Mouse (Mus musculus): ENCODE data around the gene Pum1. TPM values are rescaled to one million over a fixed set of nuclear protein-coding genes. Genes with fewer than 3 reads are reported as not detected.
"Not testable (repeated sequence)": the region's sequence is repeated elsewhere in the genome, so short reads cannot be mapped to it uniquely, and the experiment has no call there.

Pum1 gene
- polyA plus RNA-seq, 1 experiment, result 26.2 TPM

DNA sequence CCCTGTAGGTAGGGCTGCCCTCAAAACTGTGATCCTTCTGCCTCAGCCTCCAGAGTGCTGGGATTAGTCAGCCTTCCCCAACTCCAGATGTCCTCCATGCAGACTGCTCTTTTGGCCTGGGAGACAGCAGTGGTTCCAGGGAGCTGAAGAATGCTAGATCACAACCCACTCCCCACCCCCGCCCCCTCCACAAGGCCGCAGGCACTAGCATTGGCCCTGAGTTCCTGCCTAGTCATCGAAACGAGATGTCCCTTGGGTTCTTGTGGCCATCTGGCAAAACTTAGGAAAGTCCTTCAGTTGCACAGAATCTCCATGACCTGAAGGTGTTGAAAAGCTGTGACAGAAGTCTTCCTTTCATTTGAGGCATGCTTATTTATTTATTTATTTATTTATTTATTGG, 10.6 kb upstream of the Pum1 start:
- TF ChIP-seq USF1 (IDR thresholded peaks at IDR 0.05; ENCODE audit: low read depth), result no peak
- no peak for TF ChIP-seq MYOG (IDR thresholded peaks at IDR 0.05; ENCODE audit: control insufficient read depth, extremely low read depth, insufficient read length)
- no peak for TF ChIP-seq CEBPB (IDR thresholded peaks at IDR 0.05; ENCODE audit: low read depth)
- no peak for TF ChIP-seq FOSL1 (IDR thresholded peaks at IDR 0.05; ENCODE audit: insufficient read depth, low read length, poor library complexity, severe bottlenecking)
- no peak for TF ChIP-seq CTCF (IDR thresholded peaks at IDR 0.05; ENCODE audit: control insufficient read depth, insufficient read depth, insufficient read length)
- TF ChIP-seq MAX (IDR thresholded peaks at IDR 0.05), result no peak
- TF ChIP-seq MYOD1 (IDR thresholded peaks at IDR 0.05; ENCODE audit: control insufficient read depth, insufficient read length, low read depth), result no peak
- Histone ChIP-seq H3K36me3 (ENCODE audit: control insufficient read depth, insufficient read depth) (no peaks in the 10 kb centered on the region), H3K79me2 (ENCODE audit: control insufficient read depth, insufficient read depth) (no peaks in the 10 kb centered on the region)

DNA sequence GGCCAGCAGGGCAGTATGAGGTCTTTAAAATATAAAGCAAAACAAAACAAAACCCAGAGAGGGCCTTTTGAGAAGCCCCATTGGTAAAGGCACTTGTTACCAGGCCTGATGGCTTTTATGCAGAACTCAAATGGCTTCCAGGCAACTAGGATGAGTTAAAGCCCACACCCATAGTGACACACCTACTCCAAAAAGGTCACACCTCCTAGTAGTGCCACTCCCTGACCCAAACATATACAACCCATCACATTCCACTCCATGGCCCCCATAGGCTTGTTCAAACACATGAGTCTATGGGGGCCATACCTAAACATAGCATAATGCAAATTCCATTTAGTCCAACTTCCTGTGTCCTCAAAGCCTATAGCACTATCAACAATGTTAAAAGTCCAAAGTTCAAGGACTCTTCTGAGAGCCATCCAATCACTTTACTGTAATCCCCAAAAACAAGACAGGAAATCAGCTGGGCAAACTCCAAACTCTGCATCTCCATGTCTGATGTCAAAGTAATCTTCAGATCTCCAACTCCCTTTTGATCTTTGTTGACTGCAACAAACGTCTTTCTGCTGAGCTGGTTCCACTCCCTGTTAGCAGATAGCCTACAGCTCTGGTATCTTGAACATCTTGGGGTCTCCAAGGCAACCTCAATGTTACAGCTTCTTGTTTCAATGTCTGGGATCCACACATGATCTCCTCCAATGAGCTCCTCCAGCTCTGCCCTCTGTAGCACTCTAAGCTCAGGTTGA, 5.1 kb upstream of the Pum1 start:
- TF ChIP-seq MAX (IDR thresholded peaks at IDR 0.05), result no peak
- Histone ChIP-seq H3K4me3 (ENCODE audit: insufficient read depth, poor library complexity, severe bottlenecking) (no peak overlapping the region), H3K36me3 (ENCODE audit: control insufficient read depth, insufficient read depth) (no peaks in the 10 kb centered on the region), H3K79me3 (ENCODE audit: low read depth) (no peaks in the 10 kb centered on the region), H3K79me2 (ENCODE audit: control insufficient read depth, insufficient read depth) (no peaks in the 10 kb centered on the region), H3ac (ENCODE audit: control insufficient read depth, insufficient read length, low read depth) (no peak overlapping the region), H3K27me3 (ENCODE audit: control insufficient read depth, insufficient read depth, insufficient read length) (no peaks in the 10 kb centered on the region)

More for the DNA sequence above, 10.6 kb upstream of the Pum1 start:
- no peaks in the 10 kb centered on the region for H3K27me3 ChIP-seq (ENCODE audit: control insufficient read depth, insufficient read depth, insufficient read length)
- no peaks in the 10 kb centered on the region for H3K79me3 ChIP-seq (ENCODE audit: low read depth)
- H3ac ChIP-seq (ENCODE audit: control insufficient read depth, insufficient read length, low read depth), result no peak overlapping the region
- no peak overlapping the region for H3K4me3 ChIP-seq (ENCODE audit: insufficient read depth, poor library complexity, severe bottlenecking)

DNA sequence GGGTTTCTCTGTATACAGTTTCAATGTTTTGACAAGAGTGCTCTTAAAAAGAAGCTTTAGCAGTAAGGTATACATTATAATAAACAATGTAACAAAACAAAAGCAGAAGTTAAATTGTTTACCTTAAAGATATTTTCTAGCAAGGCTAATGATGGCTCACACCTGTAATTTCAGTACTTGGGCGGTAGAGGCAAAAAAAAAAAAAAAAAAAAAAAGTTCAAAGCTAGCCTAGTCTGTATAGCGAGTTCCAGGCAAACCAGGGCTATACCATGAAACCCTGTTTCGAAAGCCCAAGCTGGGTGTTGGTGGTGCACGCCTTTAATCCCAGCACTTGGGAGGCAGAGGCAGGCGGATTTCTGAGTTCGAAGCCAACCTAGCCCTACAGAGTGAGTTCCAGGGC, 3.7 kb upstream of the Pum1 start:
- Histone ChIP-seq H3K4me3 (ENCODE audit: insufficient read depth, poor library complexity, severe bottlenecking) (no peak overlapping the region), H3K36me3 (ENCODE audit: control insufficient read depth, insufficient read depth) (no peaks in the 10 kb centered on the region), H3K79me3 (ENCODE audit: low read depth) (peaks cover 12% of the 10 kb centered on the region), H3ac (ENCODE audit: control insufficient read depth, insufficient read length, low read depth) (no peak overlapping the region), H3K79me2 (ENCODE audit: control insufficient read depth, insufficient read depth) (peaks cover 13% of the 10 kb centered on the region), H3K27me3 (ENCODE audit: control insufficient read depth, insufficient read depth, insufficient read length) (no peaks in the 10 kb centered on the region)
- TF ChIP-seq MAX (IDR thresholded peaks at IDR 0.05) (no peak), CEBPB (IDR thresholded peaks at IDR 0.05; ENCODE audit: low read depth) (no peak), CTCF (IDR thresholded peaks at IDR 0.05; ENCODE audit: control insufficient read depth, insufficient read depth, insufficient read length) (no peak), MYOD1 (IDR thresholded peaks at IDR 0.05; ENCODE audit: control insufficient read depth, insufficient read length, low read depth) (no peak), FOSL1 (IDR thresholded peaks at IDR 0.05; ENCODE audit: insufficient read depth, low read length, poor library complexity, severe bottlenecking) (no peak), MYOG (IDR thresholded peaks at IDR 0.05; ENCODE audit: control insufficient read depth, extremely low read depth, insufficient read length) (no peak), USF1 (IDR thresholded peaks at IDR 0.05; ENCODE audit: low read depth) (no peak)

DNA sequence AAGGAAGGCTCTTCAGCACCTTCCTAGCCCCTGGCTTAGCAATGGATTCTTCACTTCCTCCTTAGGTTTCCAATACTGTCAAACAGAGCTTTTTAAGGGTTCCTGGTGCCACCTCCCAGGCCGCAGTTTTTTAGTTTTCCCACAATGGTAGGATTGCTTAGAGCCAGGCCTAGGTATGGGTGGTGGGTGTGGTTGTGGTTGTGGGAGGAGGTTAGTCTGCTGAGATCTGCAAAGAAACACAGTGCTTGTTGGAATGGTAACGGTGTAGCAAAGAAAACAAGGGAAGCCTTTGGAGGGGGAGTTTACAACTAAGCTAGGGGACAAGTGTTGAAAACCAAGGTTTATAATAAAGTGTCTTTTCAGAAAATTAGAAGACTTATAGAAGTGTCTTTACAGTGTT, 3.0 kb upstream of the Pum1 start:
- Histone ChIP-seq H3K79me2 (ENCODE audit: control insufficient read depth, insufficient read depth) (peaks cover 20% of the 10 kb centered on the region), H3ac (ENCODE audit: control insufficient read depth, insufficient read length, low read depth) (no peak overlapping the region), H3K4me3 (ENCODE audit: insufficient read depth, poor library complexity, severe bottlenecking) (no peak overlapping the region), H3K27me3 (ENCODE audit: control insufficient read depth, insufficient read depth, insufficient read length) (no peaks in the 10 kb centered on the region), H3K79me3 (ENCODE audit: low read depth) (peaks cover 18% of the 10 kb centered on the region), H3K36me3 (ENCODE audit: control insufficient read depth, insufficient read depth) (no peaks in the 10 kb centered on the region)
- TF ChIP-seq CEBPB (IDR thresholded peaks at IDR 0.05; ENCODE audit: low read depth) (no peak), MYOG (IDR thresholded peaks at IDR 0.05; ENCODE audit: control insufficient read depth, extremely low read depth, insufficient read length) (no peak), CTCF (IDR thresholded peaks at IDR 0.05; ENCODE audit: control insufficient read depth, insufficient read depth, insufficient read length) (no peak), FOSL1 (IDR thresholded peaks at IDR 0.05; ENCODE audit: insufficient read depth, low read length, poor library complexity, severe bottlenecking) (no peak), USF1 (IDR thresholded peaks at IDR 0.05; ENCODE audit: low read depth) (no peak), MYOD1 (IDR thresholded peaks at IDR 0.05; ENCODE audit: control insufficient read depth, insufficient read length, low read depth) (no peak), MAX (IDR thresholded peaks at IDR 0.05) (no peak)

DNA sequence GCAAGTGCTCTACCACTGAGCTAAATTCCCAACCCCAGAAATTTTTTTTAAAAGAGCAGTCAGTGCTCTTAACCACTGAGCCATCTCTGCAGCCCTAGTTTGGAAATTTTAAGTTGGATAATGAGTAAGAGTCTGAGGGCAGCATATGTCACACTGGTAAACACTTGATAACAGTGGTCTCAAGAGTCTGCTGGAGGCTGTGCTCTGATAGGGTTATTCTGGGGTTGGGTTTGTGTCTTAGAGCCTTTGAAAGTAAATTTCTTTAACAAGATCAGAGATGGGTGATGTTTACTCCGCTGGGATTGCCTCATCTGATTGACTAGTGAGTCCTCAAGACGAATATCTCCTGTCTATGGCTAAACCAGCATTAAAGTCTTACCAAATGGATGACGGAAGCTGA, 2.0 kb upstream of the Pum1 start:
- Histone ChIP-seq H3K27me3 (ENCODE audit: control insufficient read depth, insufficient read depth, insufficient read length) (no peaks in the 10 kb centered on the region), H3K36me3 (ENCODE audit: control insufficient read depth, insufficient read depth) (no peaks in the 10 kb centered on the region), H3K79me2 (ENCODE audit: control insufficient read depth, insufficient read depth) (peaks cover 30% of the 10 kb centered on the region), H3K4me3 (ENCODE audit: insufficient read depth, poor library complexity, severe bottlenecking) (no peak overlapping the region), H3ac (ENCODE audit: control insufficient read depth, insufficient read length, low read depth) (no peak overlapping the region), H3K79me3 (ENCODE audit: low read depth) (peaks cover 29% of the 10 kb centered on the region)
- TF ChIP-seq FOSL1 (IDR thresholded peaks at IDR 0.05; ENCODE audit: insufficient read depth, low read length, poor library complexity, severe bottlenecking), result no peak
- TF ChIP-seq MYOG (IDR thresholded peaks at IDR 0.05; ENCODE audit: control insufficient read depth, extremely low read depth, insufficient read length), result no peak
- no peak for TF ChIP-seq CTCF (IDR thresholded peaks at IDR 0.05; ENCODE audit: control insufficient read depth, insufficient read depth, insufficient read length)
- no peak for TF ChIP-seq MYOD1 (IDR thresholded peaks at IDR 0.05; ENCODE audit: control insufficient read depth, insufficient read length, low read depth)
- TF ChIP-seq CEBPB (IDR thresholded peaks at IDR 0.05; ENCODE audit: low read depth), result no peak
- TF ChIP-seq USF1 (IDR thresholded peaks at IDR 0.05; ENCODE audit: low read depth), result no peak
- no peak for TF ChIP-seq MAX (IDR thresholded peaks at IDR 0.05)

DNA sequence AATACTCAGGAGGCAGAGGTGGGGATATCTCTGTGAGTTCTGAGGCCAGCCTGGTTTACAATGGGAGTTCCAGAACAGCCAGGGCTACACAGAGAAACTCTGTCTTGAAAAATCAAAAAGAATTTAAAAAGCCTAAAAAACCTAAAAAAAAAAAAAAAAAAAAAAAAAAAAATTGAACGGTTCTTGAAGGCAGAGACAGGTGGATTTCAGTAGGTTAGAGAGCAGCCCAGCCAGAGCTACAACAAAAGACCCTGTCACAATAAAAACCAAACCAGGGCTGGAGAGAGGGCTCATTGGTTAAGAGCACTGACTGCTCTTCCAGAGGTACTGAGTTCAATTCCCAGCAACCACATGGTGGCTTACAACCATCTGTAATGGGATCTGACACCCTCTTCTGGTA, 816 bp upstream of the Pum1 start:
- Histone ChIP-seq H3K79me3 (ENCODE audit: low read depth) (peaks cover 40% of the 10 kb centered on the region), H3K79me2 (ENCODE audit: control insufficient read depth, insufficient read depth) (peaks cover 42% of the 10 kb centered on the region)
- H3ac ChIP-seq (ENCODE audit: control insufficient read depth, insufficient read length, low read depth); H3K4me3 ChIP-seq (ENCODE audit: insufficient read depth, poor library complexity, severe bottlenecking); H3K27me3 ChIP-seq (ENCODE audit: control insufficient read depth, insufficient read depth, insufficient read length); H3K36me3 ChIP-seq (ENCODE audit: control insufficient read depth, insufficient read depth): not testable (repeated sequence)

Measured in C2C12 (cell line).